Mouse (Mus musculus) cerebellum, adult (tissue): ENCODE measurements around the gene Apol7a.

Source experiments
- ATAC-seq: cut with Nextera tagmentation; 2 replicates; pipeline ENCODE4 v1.9.2; 2017; ENCODE audit warnings: mild to moderate bottlenecking, moderate library complexity, mixed read lengths; ENCODE audit not compliant: insufficient number of reproducible peaks, low FRiP score, low TSS enrichment

Gene Apol7a

GRCm38 (mm10) chr15:77377419-77377818, 21.5 kb downstream of the Apol7a start:
- ATAC-seq = no peak

DNA sequence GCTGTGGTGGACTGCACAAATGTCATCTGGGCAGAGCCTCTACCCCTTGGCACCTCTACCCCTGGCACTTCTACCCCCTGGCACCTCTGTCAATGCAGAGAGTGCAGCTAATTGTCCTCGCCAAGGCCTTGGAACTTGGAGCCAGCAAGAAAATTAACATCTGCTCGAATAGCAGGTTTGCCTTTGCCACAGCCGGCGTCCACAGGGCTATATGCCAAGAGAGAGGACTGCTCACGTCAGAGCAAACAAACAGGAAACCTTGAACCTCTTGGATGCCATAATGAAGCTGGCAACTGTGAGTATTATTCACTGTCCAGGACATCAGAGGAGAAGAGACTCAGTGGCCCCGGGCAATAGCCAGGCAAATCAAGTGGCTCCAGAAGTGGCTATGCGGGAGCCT, 22.0 kb downstream of the Apol7a start:
- ATAC-seq = no peak

DNA sequence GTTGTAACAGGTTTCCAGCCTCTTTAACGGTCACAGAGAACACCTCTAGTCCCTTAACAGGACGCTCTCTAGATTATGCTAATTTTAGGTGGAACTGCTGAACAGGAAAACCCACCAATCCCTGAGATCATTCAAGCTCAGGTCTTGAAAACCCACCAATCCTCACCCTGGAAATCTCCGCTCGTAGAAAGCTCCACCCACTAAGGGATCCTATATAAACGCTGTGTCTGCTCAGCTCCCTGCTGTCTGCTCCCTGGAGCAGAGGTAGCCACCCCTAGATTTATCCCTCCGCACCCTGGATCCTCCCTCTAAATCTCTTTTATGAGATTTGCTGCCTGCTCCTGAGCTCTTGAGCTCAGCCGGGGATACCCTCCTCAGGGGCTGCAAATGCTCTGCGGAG, 28.3 kb downstream of the Apol7a start:
- no peak for ATAC-seq

- ATAC-seq = no peak
These were observed 28.9 kb downstream of the Apol7a start for GRCm38 (mm10) chr15:77369981-77370380.

GRCm38 (mm10) chr15:77368818-77369320, 30.0 kb downstream of the Apol7a start:
- ATAC-seq = no peak

- peak; percentile 64 for ATAC-seq
These were observed 30.8 kb downstream of the Apol7a start for GRCm38 (mm10) chr15:77368148-77368547.

- no peak for ATAC-seq
These were observed 31.4 kb downstream of the Apol7a start for GRCm38 (mm10) chr15:77367504-77367903.

DNA sequence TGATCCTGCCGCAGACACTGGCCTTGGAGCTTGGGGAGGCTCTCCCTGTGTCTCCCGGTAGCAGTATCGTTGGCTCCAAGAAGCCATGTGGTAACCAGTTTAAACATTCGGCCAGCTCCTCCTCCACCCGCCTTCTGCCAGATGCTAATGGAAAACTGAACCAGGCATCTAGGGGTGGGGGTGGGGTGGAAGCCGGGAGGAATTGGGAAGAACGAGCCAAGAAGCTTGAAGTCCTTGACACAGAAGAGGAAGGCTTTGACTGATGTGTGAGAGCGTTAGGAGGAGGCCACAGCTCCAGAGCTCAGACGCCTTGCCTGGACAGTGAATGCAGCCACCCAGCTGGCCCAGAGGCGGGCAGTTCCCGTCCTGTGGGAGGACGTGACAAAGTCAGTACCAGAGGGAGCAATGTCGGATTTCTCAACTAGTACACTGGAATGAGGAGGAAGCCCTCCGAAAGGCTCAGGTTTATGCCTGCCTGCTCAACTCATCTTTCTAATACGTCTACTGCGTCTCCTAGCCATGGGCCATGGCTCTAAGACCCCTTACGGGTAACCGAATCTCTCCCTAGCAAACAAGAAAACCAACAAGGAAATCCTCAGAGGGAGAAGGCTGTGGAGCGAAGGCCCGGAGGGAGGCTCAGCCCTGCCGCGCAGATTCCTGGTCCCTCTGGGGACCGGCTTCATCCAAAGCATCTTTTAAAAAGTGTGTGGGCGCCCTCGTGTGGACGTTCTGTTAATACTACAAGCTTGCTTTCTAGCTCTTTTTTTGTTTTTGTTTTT, 32.0 kb downstream of the Apol7a start:
- peak; percentile 60; the same call in 1 of the 2 replicates for ATAC-seq

DNA sequence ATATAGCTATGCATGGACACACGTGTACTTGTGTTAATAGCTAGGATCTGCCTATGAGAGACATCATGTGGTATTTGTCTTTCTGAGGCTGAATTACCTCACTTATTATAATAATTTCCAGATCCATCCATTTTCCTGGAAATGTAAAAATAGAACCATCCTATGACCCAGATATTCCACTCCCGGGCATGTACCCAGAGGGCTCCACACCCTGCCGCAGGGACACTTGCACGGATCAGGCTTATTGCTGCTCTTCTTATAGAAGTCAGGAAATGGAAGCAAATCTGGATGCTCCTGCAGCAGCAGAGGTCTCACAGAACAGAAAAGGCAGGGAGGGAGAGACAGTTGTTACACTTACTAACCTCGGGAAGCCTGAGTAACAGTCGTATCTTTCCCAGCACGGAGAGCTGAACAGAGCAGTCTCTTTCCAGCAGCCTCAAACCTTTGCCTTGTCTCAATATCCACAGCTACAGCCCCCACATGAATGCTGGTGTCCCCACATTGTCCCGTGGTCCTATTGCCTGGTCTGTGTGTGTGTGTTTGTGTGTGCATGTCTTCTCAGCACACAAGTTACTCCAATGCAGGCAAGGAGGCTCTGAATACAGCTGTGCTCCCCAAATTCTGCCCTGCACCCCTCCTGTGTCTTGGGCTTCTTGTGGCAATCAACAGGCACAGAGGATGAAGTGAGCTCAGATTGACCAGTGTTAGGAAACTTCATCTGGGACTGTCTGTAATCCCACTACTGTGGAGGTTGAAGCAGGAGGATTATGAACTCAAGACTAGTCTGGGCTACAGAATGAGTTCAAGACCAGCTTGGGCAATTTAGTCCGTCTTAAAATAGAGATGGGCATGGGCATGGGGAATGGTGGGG, 33.0 kb downstream of the Apol7a start:
- ATAC-seq = no peak

DNA sequence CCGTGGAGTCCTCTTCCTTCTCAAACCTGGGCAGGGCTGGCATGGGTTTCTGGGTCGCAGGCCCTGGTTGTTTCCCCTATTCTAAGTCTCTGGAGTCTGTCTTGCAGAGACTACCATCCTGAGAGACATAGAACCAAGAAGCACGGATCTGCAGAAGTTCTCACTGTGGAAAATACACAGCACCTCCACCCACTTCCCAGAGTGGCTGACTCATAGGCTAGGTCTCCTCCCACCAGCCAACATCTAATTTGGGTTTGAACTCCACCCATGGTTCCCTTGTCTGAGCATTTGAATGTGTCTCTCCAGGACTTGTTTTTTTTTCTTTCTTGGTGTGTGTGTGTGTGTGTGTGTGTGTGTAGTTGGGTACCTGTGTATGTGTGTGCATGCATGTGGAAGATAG, 34.9 kb downstream of the Apol7a start:
- ATAC-seq = no peak

DNA sequence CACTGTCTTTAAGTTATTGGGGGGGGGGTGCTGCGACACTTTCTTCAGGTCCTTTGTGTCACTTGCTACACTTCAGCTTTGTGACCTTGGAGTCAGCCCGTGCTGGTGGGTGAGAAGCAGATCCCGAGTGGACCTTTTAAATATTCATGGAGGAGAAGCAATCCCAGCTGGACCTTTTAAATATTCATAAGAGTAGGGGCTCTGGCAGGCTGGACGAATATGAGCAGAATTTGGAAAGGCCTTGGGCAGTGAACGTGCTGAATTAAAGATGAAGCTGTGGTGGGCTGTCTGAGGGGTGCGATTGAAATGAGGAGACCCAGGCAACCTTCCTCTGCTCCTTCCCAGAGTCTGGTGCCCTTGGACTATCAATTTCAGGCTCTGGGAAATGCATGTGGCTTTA, 35.3 kb downstream of the Apol7a start:
- no peak for ATAC-seq

GRCm38 (mm10) chr15:77362952-77363351, 36.0 kb downstream of the Apol7a start:
- ATAC-seq = no peak

- no peak for ATAC-seq
These were observed 39.0 kb downstream of the Apol7a start for GRCm38 (mm10) chr15:77359905-77360304.

- ATAC-seq = no peak
These were observed 39.4 kb downstream of the Apol7a start for GRCm38 (mm10) chr15:77359486-77359885.

GRCm38 (mm10) chr15:77359084-77359483, 39.8 kb downstream of the Apol7a start:
- ATAC-seq = no peak

DNA sequence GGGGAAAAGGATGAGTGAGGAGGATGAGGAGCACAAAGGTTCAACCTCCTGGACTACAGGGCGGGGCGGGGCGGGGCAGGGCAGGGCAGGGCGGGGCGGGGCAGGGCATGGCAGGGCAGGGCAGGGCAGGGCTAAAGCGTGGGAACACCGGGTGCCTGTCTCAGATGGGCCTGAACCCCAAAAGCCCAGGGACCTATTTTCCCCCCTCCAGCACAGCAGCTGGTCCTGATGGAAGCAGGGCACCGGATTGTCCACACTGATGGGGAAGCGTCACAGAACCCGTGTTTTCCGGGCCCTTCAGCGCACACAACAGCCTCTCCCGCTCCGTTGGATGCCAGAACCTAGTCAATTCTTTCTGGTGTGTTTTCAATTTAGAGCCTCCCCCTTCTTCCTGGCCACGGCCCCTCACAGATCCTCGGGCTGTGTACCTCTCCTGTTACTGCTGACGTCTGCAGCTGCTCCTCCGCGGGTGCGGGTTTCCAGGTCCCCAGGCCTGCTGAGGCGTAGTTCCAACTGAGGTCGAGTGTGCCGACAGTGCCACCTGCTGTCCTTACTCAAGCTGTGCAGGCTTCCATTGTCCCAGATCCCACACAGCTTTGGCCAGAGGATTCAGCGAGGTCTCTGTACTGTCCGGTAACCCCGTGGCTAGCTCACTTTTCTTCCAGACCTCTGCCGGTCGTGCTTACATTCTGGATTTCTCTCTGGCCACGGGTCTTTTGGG, 40.4 kb downstream of the Apol7a start:
- ATAC-seq = peak; percentile 72

GRCm38 (mm10) chr15:77356248-77356810, 42.6 kb downstream of the Apol7a start:
- ATAC-seq = no peak

GRCm38 (mm10) chr15:77354848-77355551, 43.9 kb downstream of the Apol7a start:
- ATAC-seq = 0 out of 2 replicates have a peak, but pooled peaks have one; percentile 26

DNA sequence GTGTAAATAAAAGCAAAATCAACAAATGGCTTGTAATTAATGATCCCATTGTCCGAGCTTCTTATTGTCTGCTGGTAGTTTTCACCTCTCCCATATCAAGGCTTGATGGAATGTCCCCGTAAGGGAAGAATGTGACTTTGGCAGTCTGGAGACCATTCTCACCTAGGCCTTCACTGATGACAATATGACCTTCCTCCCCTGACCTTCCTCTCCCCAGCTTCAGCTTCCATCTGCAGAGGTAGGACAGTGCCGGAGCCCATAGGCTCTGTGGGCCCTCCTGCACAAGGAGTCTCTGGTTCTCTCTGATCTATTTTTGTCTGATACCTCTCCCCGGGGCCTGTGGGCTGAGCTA, 44.4 kb downstream of the Apol7a start:
- 0 out of 2 replicates have a peak, but pooled peaks have one; percentile 22 for ATAC-seq

GRCm38 (mm10) chr15:77353764-77354163, 45.1 kb downstream of the Apol7a start:
- no peak for ATAC-seq
